Mouse (Mus musculus): ENCODE measurements around the gene Stk32c. TPM values are rescaled to one million over a fixed set of nuclear protein-coding genes. Genes with fewer than 3 reads are reported as not detected.
A peak's percentile ranks its signal among the peaks of the same experiment; 100 is the strongest.

Gene Stk32c
- polyA plus RNA-seq, 1 experiment from 2014 or later: 0.66 TPM

DNA sequence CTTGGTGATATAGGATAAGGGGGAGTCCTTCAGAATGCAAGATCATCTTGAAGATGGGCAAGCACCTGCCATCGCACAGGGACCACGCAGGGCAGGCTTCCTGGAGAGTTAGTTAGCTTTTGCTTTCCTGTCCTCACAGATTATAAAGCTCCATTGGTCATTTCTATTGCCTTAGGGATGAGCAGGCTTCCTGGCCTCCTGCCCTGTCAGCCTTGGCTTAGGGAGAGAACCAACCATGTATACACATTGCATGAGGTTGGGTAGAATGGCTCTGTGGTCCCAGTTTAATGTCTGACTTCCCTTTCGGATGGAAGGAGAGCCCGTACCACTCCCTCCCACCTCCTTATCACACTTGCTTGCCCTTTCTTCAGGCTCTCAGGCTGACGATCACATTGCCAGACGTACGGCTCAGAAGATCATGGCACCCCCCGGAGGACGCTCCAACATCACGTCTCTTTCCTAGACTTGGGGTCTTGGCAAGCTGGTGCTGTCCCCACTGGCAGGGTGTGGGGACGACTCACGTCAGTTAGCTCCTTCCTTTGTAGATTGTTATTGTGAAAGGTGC, 112.5 kb downstream of the Stk32c start:
- H3K27me3 ChIP-seq: no peaks in the 10 kb centered on the region
- H3K4me3 ChIP-seq: no peak overlapping the region
- no peak overlapping the region for H3K4me2 ChIP-seq (replicated peaks)
- WGBS: 74% methylated on average over 12 of the region's 12 CpGs
- H3K9ac ChIP-seq (replicated peaks): no peak overlapping the region
- H3K4me1 ChIP-seq: 0 out of 2 replicates have a peak, but pooled peaks cover 3% of the 10 kb centered on the region
- no peak for ATAC-seq (ENCODE audit: low FRiP score, low read depth)
- H3K27ac ChIP-seq (replicated peaks): no peak overlapping the region
- peaks cover 60% of the 10 kb centered on the region for H3K36me3 ChIP-seq
- no peaks in the 10 kb centered on the region for H3K9me3 ChIP-seq

DNA sequence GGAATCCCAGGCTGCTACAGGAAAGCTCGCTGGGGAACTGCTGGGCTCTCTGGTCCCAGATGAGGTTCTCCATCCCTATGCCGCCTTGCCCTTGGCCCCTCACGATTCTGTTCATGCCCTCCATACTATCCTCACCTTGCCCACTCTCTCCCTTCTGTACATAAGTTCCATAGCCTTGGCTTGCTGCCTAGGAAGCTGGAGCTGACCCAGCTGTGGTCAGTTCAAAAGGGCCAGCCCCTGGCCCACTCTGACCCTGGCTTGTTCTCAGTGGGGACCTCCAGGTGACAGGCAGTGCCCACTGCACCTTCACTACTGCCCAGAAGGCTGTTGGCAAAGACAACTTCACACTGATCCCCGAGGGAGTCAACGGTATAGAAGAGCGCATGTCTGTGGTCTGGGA, 116.7 kb downstream of the Stk32c start:
- H3K4me1 ChIP-seq: no peaks in the 10 kb centered on the region

DNA sequence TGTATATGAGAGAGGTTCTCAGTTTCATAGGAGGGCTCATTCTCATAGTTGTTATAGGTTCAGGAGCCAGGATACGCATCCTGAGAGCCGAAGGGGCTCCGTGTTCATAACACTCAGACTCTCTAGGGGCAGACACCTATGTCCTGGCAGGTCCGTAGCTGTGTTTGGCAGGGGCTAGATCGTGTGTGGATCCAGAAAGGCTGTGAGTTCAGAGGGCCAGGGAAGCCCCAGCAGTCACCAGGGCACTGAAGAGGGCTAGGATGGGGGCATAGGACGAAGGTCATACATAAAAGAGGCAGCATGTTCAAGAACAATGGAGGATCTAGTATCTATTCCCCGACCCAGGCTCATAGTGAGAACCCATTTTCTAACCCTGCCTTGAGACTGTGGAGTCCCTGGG, 117.8 kb downstream of the Stk32c start:
- Histone ChIP-seq H3K4me1 (no peaks in the 10 kb centered on the region), H3K27ac (replicated peaks) (no peak overlapping the region), H3K4me3 (no peak overlapping the region), H3K9ac (replicated peaks) (no peak overlapping the region), H3K9me3 (no peaks in the 10 kb centered on the region), H3K4me2 (replicated peaks) (no peak overlapping the region), H3K36me3 (peaks cover 96% of the 10 kb centered on the region), H3K27me3 (no peaks in the 10 kb centered on the region)
- no peak for ATAC-seq (ENCODE audit: low FRiP score, low read depth)
- WGBS: 85% methylated on average over 7 of the region's 7 CpGs

More for the DNA sequence above, 116.7 kb downstream of the Stk32c start:
- Histone ChIP-seq H3K9ac (replicated peaks) (no peak overlapping the region), H3K36me3 (peaks cover 96% of the 10 kb centered on the region), H3K4me3 (no peak overlapping the region), H3K27me3 (no peaks in the 10 kb centered on the region), H3K27ac (replicated peaks) (no peak overlapping the region), H3K4me2 (replicated peaks) (no peak overlapping the region), H3K9me3 (no peaks in the 10 kb centered on the region)
- 89% methylated on average over 6 of the region's 6 CpGs for WGBS
- no peak for ATAC-seq (ENCODE audit: low FRiP score, low read depth)

DNA sequence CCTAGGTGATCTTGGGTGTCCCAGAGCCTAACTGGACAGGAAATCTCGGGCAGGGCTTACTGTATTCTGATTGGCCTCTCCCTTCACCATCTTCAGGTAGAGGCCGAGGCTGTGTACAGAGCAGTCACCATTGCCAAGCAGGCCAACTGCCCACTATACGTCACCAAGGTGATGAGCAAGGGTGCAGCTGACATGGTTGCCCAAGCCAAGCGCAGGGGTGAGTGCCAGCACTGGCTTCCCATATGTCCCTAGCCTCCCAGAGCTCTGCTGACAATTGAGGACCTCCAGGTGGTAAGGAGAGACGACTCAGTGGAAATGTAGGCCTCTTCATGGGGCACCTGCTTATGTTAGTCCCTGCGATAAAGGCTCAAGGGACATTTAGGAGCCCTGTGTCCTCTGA, 118.3 kb downstream of the Stk32c start:
- H3K36me3 ChIP-seq: peaks cover 97% of the 10 kb centered on the region
- H3K4me2 ChIP-seq (replicated peaks): no peak overlapping the region
- no peak overlapping the region for H3K9ac ChIP-seq (replicated peaks)
- no peaks in the 10 kb centered on the region for H3K4me1 ChIP-seq
- H3K27me3 ChIP-seq: no peaks in the 10 kb centered on the region
- no peak overlapping the region for H3K4me3 ChIP-seq
- H3K9me3 ChIP-seq: no peaks in the 10 kb centered on the region
- no peak overlapping the region for H3K27ac ChIP-seq (replicated peaks)
- WGBS: 88% methylated on average over 6 of the region's 6 CpGs
- ATAC-seq (ENCODE audit: low FRiP score, low read depth): no peak

DNA sequence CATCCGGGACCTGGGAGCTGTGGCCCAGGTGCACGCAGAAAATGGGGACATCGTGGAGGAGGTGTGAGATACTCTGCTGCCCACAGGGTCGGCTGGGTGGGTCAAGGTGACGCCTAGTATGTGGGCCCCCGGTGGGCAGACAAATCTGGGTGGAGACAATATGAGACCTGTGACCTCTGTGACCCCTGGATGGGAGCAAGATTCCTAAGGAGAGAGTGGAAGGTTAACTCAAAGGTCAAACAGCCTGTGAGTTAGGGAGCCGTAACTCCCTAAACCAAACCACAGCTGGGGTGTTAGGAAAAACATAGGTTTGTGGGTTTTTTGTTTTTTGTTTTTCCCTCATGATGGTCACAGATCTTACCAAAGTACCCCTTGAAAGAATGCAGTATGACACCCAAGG, 119.3 kb downstream of the Stk32c start:
- no peak overlapping the region for H3K4me3 ChIP-seq
- H3K27me3 ChIP-seq: no peaks in the 10 kb centered on the region
- no peak overlapping the region for H3K4me2 ChIP-seq (replicated peaks)
- H3K27ac ChIP-seq (replicated peaks): no peak overlapping the region
- H3K9ac ChIP-seq (replicated peaks): no peak overlapping the region
- no peaks in the 10 kb centered on the region for H3K9me3 ChIP-seq
- H3K36me3 ChIP-seq: peaks cover 98% of the 10 kb centered on the region
- ATAC-seq (ENCODE audit: low FRiP score, low read depth): no peak
- 87% methylated on average over 7 of the region's 7 CpGs for WGBS
- H3K4me1 ChIP-seq: peaks cover 2% of the 10 kb centered on the region

DNA sequence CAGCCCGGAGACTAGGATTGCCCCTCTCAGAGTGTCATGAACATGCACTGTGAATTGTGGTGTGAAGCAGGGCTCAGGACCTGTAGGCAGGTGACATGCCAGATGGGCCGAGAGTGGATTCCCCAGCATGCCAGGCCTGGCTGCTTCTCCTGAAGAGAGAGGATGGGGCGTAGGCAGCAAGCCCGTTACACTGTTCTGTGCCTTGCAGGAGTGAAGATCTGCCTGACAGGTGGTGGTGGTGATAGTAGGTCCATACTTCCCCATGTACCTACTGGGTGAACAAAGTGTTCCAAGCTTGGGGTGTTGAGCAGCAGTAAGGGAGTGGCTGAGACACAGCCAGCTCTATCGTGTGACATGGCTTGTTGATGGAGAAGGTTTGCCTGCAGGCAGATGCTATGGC, 120.0 kb downstream of the Stk32c start:
- no peak overlapping the region for H3K4me3 ChIP-seq
- no peak overlapping the region for H3K9ac ChIP-seq (replicated peaks)
- no peak for ATAC-seq (ENCODE audit: low FRiP score, low read depth)
- no peaks in the 10 kb centered on the region for H3K27me3 ChIP-seq
- no peak overlapping the region for H3K27ac ChIP-seq (replicated peaks)
- no peak overlapping the region for H3K4me2 ChIP-seq (replicated peaks)
- peaks cover 8% of the 10 kb centered on the region for H3K4me1 ChIP-seq
- peaks cover 93% of the 10 kb centered on the region for H3K36me3 ChIP-seq
- WGBS: 92% methylated on average over 5 of the region's 5 CpGs
- H3K9me3 ChIP-seq: no peaks in the 10 kb centered on the region

DNA sequence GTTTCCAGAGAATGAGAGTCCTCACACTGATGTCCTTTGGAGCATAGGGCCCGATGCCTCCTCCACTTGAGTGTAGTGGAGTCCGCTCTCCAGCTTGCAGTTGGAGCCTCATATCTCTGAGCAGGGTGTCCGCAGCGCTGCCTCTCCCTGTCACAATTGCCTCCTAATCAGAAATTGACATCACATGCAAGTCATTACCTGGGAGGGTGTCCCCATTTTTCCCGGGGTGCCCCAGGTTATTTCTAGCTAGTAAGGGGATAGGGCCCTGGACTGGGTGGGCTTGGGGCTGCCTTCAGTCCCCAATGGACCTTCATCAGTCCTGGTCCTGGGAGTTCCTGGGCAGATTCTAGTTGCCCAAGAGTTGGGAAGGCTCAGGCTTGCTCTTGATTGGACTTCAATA, 120.4 kb downstream of the Stk32c start:
- Histone ChIP-seq H3K9me3 (no peaks in the 10 kb centered on the region), H3K4me2 (replicated peaks) (no peak overlapping the region), H3K36me3 (peaks cover 89% of the 10 kb centered on the region), H3K4me1 (peaks cover 13% of the 10 kb centered on the region), H3K4me3 (no peak overlapping the region), H3K27me3 (no peaks in the 10 kb centered on the region), H3K27ac (replicated peaks) (no peak overlapping the region), H3K9ac (replicated peaks) (no peak overlapping the region)
- 91% methylated on average over 5 of the region's 5 CpGs for WGBS
- ATAC-seq (ENCODE audit: low FRiP score, low read depth): no peak

DNA sequence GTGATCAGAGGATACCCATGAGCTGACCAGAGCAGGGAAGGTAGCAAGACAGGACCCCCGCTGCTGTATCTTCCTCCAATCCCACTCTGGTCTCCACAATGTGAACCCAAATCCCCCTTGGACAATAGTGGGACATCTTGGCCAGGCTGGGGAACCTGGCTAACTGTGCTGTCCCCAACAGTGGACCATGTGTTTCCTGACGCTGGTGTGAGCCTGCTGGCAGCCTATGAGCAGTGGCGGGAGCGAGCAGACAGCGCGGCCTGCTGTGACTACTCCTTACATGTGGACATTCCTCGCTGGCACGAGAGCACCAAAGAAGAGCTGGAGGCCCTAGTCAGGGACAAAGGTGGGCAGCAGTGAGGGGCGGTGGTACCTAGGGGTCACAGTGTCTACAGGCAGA, 121.4 kb downstream of the Stk32c start:
- H3K4me1 ChIP-seq: peaks cover 22% of the 10 kb centered on the region
- no peak overlapping the region for H3K9ac ChIP-seq (replicated peaks)
- WGBS: 93% methylated on average over 9 of the region's 9 CpGs
- no peaks in the 10 kb centered on the region for H3K27me3 ChIP-seq
- H3K27ac ChIP-seq (replicated peaks): no peak overlapping the region
- peaks cover 79% of the 10 kb centered on the region for H3K36me3 ChIP-seq
- ATAC-seq (ENCODE audit: low FRiP score, low read depth): no peak
- no peak overlapping the region for H3K4me2 ChIP-seq (replicated peaks)
- H3K4me3 ChIP-seq: no peak overlapping the region
- no peaks in the 10 kb centered on the region for H3K9me3 ChIP-seq

DNA sequence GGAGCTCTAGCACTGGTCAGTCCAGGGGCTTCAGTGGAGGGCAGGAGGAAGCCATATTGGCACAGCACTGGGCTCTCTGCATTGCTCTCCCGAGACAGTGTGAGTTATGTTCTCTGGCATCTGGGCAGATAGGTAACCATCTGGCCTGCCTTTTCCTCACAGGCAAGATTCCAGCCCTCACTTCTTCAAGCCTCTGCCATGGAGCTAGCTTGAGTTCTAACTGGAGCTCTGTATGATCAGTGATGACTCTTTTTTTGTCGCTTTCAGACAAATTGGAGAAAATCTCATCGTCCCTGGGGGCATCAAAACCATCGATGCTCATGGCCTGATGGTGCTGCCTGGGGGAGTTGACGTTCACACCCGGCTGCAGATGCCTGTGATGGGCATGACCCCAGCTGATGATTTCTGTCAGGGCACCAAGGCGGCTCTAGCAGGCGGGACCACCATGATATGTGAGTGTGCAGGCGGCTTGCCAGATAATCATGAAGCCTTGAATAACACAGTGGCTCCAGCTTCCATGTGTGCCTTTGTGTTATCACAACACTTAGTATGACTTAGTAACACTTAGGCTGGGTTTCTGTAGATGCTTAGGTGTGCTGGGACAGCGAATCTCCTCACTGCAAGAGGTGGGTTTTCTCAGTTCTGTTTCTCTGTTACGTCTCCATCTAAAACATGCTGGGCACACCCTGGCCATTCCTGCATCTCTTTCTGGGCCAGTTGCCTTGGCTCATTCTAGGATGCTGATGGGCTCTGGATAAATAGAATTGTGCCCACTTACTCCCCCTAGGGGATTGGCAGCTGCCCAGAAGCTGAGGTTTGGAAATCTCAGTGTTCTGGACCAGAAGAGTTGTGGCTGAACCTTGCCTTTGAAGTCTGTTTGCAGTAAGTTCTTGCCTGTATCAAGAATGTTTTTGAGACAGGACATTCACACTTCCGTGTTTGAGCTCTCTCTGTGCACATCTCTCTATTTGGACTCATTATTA, 122.9 kb downstream of the Stk32c start:
- H3K4me3 ChIP-seq: no peak overlapping the region
- no peaks in the 10 kb centered on the region for H3K9me3 ChIP-seq
- peaks cover 4% of the 10 kb centered on the region; the same call in 1 of the 2 replicates for H3K27me3 ChIP-seq
- no peak for ATAC-seq (ENCODE audit: low FRiP score, low read depth)
- H3K9ac ChIP-seq (replicated peaks): no peak overlapping the region
- H3K36me3 ChIP-seq: peaks cover 64% of the 10 kb centered on the region
- H3K4me1 ChIP-seq: peaks cover 26% of the 10 kb centered on the region
- 91% methylated on average over 12 of the region's 12 CpGs for WGBS
- no peak overlapping the region for H3K27ac ChIP-seq (replicated peaks)
- H3K4me2 ChIP-seq (replicated peaks): no peak overlapping the region

DNA sequence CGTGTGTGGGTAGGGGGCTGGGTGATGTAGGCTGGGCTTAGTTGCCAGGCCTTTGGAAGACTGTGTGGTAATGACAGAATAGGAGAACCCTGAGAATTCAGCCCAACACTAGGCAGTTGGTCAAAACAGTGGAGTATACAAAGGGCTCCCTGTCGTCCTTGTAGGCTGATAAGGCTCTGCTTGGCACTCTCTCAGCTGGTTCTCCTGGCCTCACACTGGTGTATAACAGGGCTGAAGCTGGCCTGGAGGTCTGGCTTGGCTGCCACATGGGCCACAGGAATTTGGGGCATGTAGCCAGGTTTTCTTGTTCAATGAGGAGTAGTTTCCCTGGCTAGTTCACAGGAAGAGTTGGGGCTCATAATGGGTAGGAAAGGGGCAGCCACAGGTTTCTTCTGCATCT, 125.3 kb downstream of the Stk32c start:
- 72% methylated on average over 2 of the region's 2 CpGs for WGBS
- H3K4me3 ChIP-seq: peak overlapping the region; percentile 71
- ATAC-seq (ENCODE audit: low FRiP score, low read depth): no peak
- no peak overlapping the region for H3K9ac ChIP-seq (replicated peaks)
- H3K36me3 ChIP-seq: peaks cover 42% of the 10 kb centered on the region
- H3K4me1 ChIP-seq: peaks cover 26% of the 10 kb centered on the region
- H3K27ac ChIP-seq (replicated peaks): no peak overlapping the region
- peaks cover 11% of the 10 kb centered on the region for H3K27me3 ChIP-seq
- peak overlapping the region; percentile 72 for H3K4me2 ChIP-seq (replicated peaks)
- no peaks in the 10 kb centered on the region for H3K9me3 ChIP-seq

DNA sequence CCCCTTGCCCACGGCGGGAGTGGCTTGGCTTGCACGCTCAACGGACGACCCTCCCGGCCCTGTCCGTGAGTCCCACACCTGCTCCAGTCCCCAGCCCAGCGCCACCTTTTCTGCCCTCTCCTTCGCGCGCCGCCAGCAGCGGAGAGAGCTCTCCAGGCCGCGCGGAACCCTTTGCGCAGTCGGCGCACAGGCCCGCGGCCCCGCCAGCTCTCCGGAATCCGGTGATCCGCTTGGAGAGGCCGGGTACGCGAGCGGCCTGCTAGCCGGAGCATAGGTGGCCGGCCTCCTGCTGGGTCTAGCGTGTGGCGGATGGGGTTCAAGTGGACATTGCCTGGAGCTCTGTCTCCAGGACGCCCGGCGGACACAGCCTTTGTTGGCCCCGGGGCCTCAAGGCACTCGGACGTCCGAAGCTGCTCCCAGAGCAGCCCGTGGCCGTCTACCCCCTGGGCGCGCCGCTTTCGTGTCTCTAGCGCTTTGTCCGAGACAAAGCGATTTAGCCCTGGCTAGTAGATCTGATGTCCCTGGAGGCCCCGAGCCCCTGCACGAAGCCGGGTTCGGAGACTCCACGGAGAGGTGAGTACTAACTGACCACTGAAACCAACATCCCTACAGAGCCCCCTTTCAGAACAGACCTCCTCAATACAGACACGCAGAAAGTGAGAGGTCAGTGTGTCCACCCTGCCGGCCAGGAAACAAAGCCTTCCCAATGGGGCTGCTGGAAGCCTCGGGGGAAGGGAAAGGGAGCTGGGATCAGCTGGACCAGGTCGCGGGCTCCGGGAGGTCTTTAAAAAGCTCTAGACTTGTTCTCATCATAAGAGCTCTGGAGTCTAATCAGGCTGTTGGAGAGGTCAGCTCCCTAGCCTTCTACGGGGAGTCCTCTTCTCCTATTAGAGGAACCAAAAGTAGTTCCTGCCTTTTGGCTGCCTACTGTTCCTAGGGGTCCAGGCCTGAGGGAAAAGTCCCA, 126.6 kb downstream of the Stk32c start:
- peak overlapping the region; percentile 71 for H3K4me3 ChIP-seq
- H3K4me1 ChIP-seq: peaks cover 32% of the 10 kb centered on the region
- peak; percentile 75 for ATAC-seq (ENCODE audit: low FRiP score, low read depth)
- H3K27me3 ChIP-seq: peaks cover 11% of the 10 kb centered on the region
- H3K4me2 ChIP-seq (replicated peaks): peak overlapping the region; percentile 72
- H3K36me3 ChIP-seq: peaks cover 29% of the 10 kb centered on the region
- peak overlapping the region; percentile 80 for H3K27ac ChIP-seq (replicated peaks)
- under 1% methylated on average over 61 of the region's 61 CpGs for WGBS
- H3K9ac ChIP-seq (replicated peaks): peak overlapping the region; percentile 88
- no peaks in the 10 kb centered on the region for H3K9me3 ChIP-seq
